Comparison of ENCODE assay signal across 9 mouse cellular contexts in the genomic region with DNA sequence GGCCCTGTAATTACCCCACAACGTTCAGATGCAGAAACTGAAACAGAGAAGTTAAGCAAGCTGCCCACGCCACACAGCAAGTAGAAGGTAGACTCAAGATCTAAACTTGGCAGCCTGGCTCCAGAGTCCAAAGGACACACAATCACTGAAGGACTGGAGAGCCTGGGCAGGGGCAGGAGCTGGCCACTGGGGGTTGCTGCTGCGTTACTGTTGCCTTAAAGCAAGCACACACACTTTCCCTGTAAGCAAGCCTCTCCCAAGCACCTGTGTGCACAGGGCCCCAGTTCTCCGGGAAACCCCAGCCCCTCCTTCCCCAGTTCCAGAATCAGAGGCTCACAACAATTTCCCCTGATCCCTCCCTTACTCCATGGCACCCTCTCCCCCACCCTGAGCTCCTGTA. TPM values are rescaled to one million over a fixed set of nuclear protein-coding genes. Genes with fewer than 3 reads are reported as not detected.
DNase-seq lines count a peak whose midpoint lies in the region; TF ChIP-seq lines count a peak whose summit lies in the region.
"Had no signal": no experiment of that assay in that cellular context is flagged by ENCODE, and none has a peak within 500 bp of the region (broad histone marks: within the 10 kb centered on the region; RNA-seq: fewer than 3 reads in every experiment).

No protein-coding gene starts in this region.

- TF ChIP-seq RAD21 in CH12.LX (IDR thresholded peaks at IDR 0.05; ENCODE audit: low read depth, low read length) = peak; percentile 79

- no peaks in the 10 kb centered on the region for H3K27me3 ChIP-seq in CH12.LX (replicated peaks)
- H3K27me3 ChIP-seq: hindbrain, embryonic 15.5 days had no signal

- no peaks in the 10 kb centered on the region for H3K79me2 ChIP-seq in CH12.LX (replicated peaks; ENCODE audit: control insufficient read depth, extremely low read depth, insufficient read depth, poor library complexity, severe bottlenecking)

- dilution Hi-C loops in CH12.LX (cut with MboI; ENCODE audit: extremely low pct_ligation_motif_present, extremely low pct_unique_long_range_greater_than_20kb, low sequenced_read_pairs) = no loop called here

- in situ Hi-C loops in CH12.LX (cut with MboI; ENCODE audit: low pct_ligation_motif_present, low pct_unique_long_range_greater_than_20kb, low sequenced_read_pairs) = no loop called here

- H3K4me1 ChIP-seq in CH12.LX (ENCODE audit: control insufficient read depth in 1 of 2, insufficient read depth in 2 of 2) = peaks cover 19 to 48% of the 10 kb centered on the region in 2 experiments

- no peak for TF ChIP-seq POLR2A in CH12.LX (IDR thresholded peaks at IDR 0.05; ENCODE audit: low read depth, low read length)

- H3K4me2 ChIP-seq in CH12.LX (ENCODE audit: insufficient read depth, low read depth, poor library complexity, severe bottlenecking) = no peak overlapping the region
- H3K4me2 ChIP-seq: hindbrain, embryonic 15.5 days had no signal

- peak; percentile 44 for DNase-seq in heart, postnatal 4 days
- no peak for DNase-seq in heart, adult 8-10 months (ENCODE audit: low spot score)
- DNase-seq in CH12.LX (ENCODE audit: extremely low read depth) = no peak
- peak; percentile 52 to 56 for DNase-seq in adrenal gland, postnatal 36 days
- DNase-seq in kidney, postnatal 36 days = peak; percentile 65 to 73
- DNase-seq in urinary bladder, postnatal 4 days (ENCODE audit: low spot score in 2 of 2) = no peak
- no peak for DNase-seq in urinary bladder, postnatal 14 days (ENCODE audit: low spot score)

- peaks cover 3 to 5% of the 10 kb centered on the region in 2 experiments for H3K36me3 ChIP-seq in CH12.LX (replicated peaks in 1 of 2; ENCODE audit: control insufficient read depth in 1 of 2, insufficient read depth in 1 of 2, low read length in 1 of 2)
- H3K36me3 ChIP-seq: hindbrain, embryonic 15.5 days had no signal

- H3K27ac ChIP-seq in CH12.LX (ENCODE audit: insufficient read depth, low read depth) = no peak overlapping the region
- H3K27ac ChIP-seq: hindbrain, embryonic 15.5 days had no signal

- H3K9me3 ChIP-seq in CH12.LX (replicated peaks; ENCODE audit: low read length) = no peaks in the 10 kb centered on the region
- H3K9me3 ChIP-seq: hindbrain, embryonic 15.5 days had no signal

- no peak overlapping the region for H3K9ac ChIP-seq in CH12.LX (ENCODE audit: insufficient read depth, low read depth)
- H3K9ac ChIP-seq: hindbrain, embryonic 15.5 days had no signal

- no peak overlapping the region for H3K4me3 ChIP-seq in CH12.LX (replicated peaks in 1 of 3; ENCODE audit: low read depth in 2 of 3, low read length in 2 of 3, poor library complexity in 1 of 3)
- H3K4me3 ChIP-seq: erythroblast, embryonic 14.5 days; hindbrain, embryonic 15.5 days had no signal

- peak in 1 of 2 experiments; percentile 74; a peak in 2 of 4 replicates for TF ChIP-seq CTCF in CH12.LX (conservative IDR thresholded peaks at IDR 0.05 in 1 of 2, IDR thresholded peaks at IDR 0.05 in 1 of 2; ENCODE audit: low read depth in 2 of 2, low read length in 2 of 2)

- TF ChIP-seq EP300 in CH12.LX (IDR thresholded peaks at IDR 0.05; ENCODE audit: low read length) = no peak

TF ChIP-seq in CH12.LX, 34 proteins besides CTCF, POLR2A, EP300 and RAD21:
- TF ChIP-seq IRF4 (IDR thresholded peaks at IDR 0.05; ENCODE audit: low read depth, low read length) (peak; percentile 22; the same call in 1 of the 2 replicates), SMC3 (IDR thresholded peaks at IDR 0.05; ENCODE audit: low read depth, low read length) (peak; percentile 83), ZC3H11A (IDR thresholded peaks at IDR 0.05; ENCODE audit: low read depth, low read length) (peak; percentile 64), CHD1 (IDR thresholded peaks at IDR 0.05; ENCODE audit: low read depth, low read length) (no peak)

RNA-seq across cellular contexts. Expression of a gene that starts 12.8 kb away (rescaled TPM):
- 10 to 100 TPM; 12.0 to 13.5 TPM for total RNA-seq in heart, postnatal 4 days (2021)
- total RNA-seq in heart, adult 8-10 months (2022) = 1 to 10 TPM; 2.2 to 3.6 (median 3.0) TPM
- 3.5 and 3.7 TPM in 2 replicates for total RNA-seq in CH12.LX (2012; rRNA removed)
- 1.0 and 1.3 TPM in 2 replicates for total RNA-seq in CH12.LX (2014; rRNA removed)
- polyA plus RNA-seq in CH12.LX (2012; ENCODE audit: insufficient read length, low read depth) = 1.9 and 3.5 TPM in 2 replicates
- total RNA-seq in adrenal gland, postnatal 36 days (2021) = 10 to 100 TPM; 12.8 to 13.3 TPM

RNA-seq across cellular contexts. Expression of a gene that starts 24.4 kb away (rescaled TPM):
- not detected for total RNA-seq in heart, postnatal 4 days (2021)
- total RNA-seq in heart, adult 8-10 months (2022) = not detected
- not detected in 2 replicates for total RNA-seq in CH12.LX (2012; rRNA removed)
- total RNA-seq in CH12.LX (2014; rRNA removed) = not detected in 2 replicates
- not detected in 2 replicates for polyA plus RNA-seq in CH12.LX (2012; ENCODE audit: insufficient read length, low read depth)
- not detected for total RNA-seq in adrenal gland, postnatal 36 days (2021)
- polyA plus RNA-seq: erythroblast, embryonic 14.5 days; hindbrain, embryonic 15.5 days had no signal

Comparison
In these comparisons a context has a peak if more than half of its experiments do, and no peak if none do; other contexts are left out.
1. DNase-seq: peak in heart, postnatal 4 days (single experiment), adrenal gland, postnatal 36 days (2 of 2) and kidney, postnatal 36 days (2 of 2); none in heart, adult 8-10 months (single experiment), CH12.LX (single experiment), urinary bladder, postnatal 4 days (0 of 2) and urinary bladder, postnatal 14 days (single experiment).